Mouse (Mus musculus) adrenal gland, postnatal 4 days (tissue): ENCODE results near the gene Rpap1. TPM values are rescaled to one million over a fixed set of nuclear protein-coding genes. Genes with fewer than 3 reads are reported as not detected.

Source experiments
- DNase-seq, 2 experiments: peaks; one replicate each; pipeline ENCODE4 v3.0.0; 2021 to 2022; ENCODE audit warnings: low spot score in 2 of 2, mixed read lengths in 2 of 2
- long read RNA-seq, 2 experiments: library from polyadenylated mRNA; stranded (forward); transcript quantifications; one replicate each; pipeline ENCODE4 v2.0.0; 2021
- total RNA-seq, 2 experiments: library from RNA; stranded (reverse); gene quantifications; 2 replicates each; pipeline ENCODE4 v1.2.3; 2021

The Rpap1 gene
- 10 to 100 TPM; 30.0 to 30.8 TPM for total RNA-seq
- long read RNA-seq, experiment 1, full-length matches to known transcripts, result 11 of 27 reads
- long read RNA-seq, experiment 1, partial matches to known transcripts, result 11 of 27 reads
- long read RNA-seq, experiment 1, other reads (novel, unspliced or antisense), result 5 of 27 reads
- long read RNA-seq, experiment 2, full-length matches to known transcripts, result 4 of 47 reads
- long read RNA-seq, experiment 2, partial matches to known transcripts, result 35 of 47 reads
- long read RNA-seq, experiment 2, other reads (novel, unspliced or antisense), result 8 of 47 reads

GRCm38 (mm10) chr2:119787206-119787883, at the start of gene Rpap1:
TSS of gene Rpap1 (minus strand) at chr2:119787537.
- peak; percentile 61 to 72 for DNase-seq

DNA sequence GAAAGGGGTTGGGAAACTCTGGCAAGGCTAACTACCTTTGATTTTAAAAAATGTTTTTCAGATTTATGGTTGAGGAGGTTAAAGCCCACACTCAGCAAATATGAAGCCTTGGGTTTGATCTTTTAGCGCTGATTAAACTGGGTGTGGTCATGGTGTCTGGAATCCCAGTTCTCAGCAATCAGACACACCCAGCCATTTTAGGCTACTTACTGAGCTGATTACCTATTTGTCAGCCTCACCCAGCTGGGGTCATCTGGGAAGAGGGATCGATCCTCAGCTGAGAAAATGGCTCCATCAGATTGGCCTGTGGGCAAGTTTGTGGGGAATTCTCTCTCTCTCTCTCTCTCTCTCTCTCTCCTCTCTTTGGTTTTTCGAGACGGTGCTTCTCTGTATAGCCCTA, 46.9 kb upstream of the Rpap1 start:
- no peak for DNase-seq

DNA sequence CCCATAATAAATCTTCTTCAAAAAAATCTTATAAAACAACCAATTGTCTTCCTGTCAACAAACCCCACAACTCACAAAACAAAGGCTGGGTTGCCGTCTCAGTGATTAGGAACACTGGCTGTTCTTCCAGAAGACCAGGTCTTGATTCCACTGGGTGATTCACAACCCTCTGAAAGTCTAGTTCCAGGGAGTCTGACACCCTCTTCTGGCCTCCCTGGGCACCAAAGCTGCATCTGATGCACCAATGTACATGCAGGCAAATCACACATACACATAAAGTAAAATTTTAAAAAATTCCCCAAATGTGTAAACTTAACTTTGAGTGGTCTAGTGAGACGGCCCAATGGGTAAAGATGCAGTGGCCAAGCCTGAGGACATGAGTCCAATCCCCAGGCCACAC, 43.2 kb upstream of the Rpap1 start:
- no peak for DNase-seq

DNA sequence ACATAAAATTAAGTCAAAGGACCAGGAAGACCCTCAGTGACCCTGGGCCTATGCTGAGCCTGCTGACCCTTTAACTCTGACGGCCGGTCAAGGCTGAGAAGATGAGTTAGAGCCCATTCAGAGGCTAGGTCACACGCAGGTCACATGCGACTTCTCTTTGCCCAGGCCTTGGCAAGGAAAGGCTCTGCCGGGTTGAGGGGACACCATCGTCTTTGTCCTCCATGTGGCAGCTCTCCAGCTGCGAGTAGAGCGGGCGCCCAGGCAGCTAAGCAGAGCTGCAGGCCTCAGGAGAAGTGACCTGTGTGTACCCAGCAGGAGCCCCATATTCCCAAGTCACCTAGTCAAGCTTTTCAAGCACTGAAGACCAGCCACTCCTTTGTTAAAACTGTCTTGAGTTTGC, 33.8 kb upstream of the Rpap1 start:
- DNase-seq, result no peak

DNA sequence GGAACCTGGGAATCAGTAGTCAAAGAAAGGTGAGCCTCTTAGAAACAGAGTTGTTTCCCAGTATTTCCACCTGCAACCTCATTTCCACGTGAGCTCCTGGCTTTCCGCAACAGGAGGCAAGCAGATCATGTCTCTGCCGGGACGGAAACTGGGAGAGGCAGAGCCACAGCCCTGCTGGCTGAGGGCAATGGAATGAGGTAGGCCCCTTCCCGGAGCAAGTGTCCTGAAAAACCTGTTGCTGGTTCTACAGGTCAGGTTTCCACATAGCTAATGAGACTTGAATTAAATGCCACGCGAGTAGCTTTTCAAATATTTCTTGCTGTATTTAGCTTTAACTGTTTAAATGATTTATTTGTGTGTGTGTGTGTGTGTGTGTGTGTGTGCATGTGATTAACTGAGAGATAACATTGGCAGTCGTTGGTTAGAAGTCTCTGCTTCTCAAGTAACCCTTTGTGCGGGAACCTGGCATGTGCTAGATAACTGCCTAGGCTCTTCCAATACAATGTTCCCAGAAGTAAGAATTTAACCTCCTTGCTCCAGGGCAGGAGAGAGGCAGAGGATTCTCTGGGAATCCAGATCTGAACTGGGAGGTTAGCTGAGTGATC, 31.4 kb upstream of the Rpap1 start:
- DNase-seq, result no peak

- no peak for DNase-seq
Observed at GRCm38 (mm10) chr2:119817047-119817446, 29.7 kb upstream of the Rpap1 start.

GRCm38 (mm10) chr2:119816611-119817010, 29.3 kb upstream of the Rpap1 start:
- DNase-seq, result no peak

- no peak for DNase-seq
Observed at GRCm38 (mm10) chr2:119814376-119814933, 27.1 kb upstream of the Rpap1 start.

DNA sequence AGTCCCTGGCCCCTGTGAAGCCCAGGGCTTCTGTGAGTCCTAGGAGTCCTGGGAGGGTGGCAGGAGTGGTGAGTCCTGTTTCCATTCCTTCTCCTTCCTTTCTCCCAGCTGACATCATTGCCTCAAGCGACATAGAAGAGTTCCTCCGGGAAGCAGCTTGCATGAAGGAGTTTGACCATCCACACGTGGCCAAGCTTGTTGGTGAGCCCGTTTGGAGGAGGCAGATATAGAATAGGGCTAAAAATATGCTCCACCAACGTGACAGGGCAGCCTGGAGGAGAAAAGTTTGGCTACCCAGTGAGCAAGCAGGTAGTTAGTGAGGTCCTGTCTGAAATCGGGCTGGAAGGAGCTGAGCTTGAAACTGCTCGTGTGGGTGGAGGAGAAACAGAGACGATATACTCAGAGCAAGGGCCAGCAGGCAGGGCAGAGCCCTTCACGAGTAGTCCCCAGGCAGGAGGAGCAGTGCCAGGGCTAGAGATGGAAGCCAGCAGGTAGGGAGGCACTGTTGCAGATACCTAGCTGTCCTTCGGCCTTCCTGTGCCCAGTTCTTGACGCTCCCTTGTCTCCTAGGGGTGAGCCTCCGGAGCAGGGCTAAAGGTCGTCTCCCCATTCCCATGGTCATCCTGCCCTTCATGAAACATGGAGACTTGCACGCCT, 24.3 kb upstream of the Rpap1 start:
- DNase-seq, result no peak

GRCm38 (mm10) chr2:119810890-119811289, 23.6 kb upstream of the Rpap1 start:
- DNase-seq, result no peak

DNA sequence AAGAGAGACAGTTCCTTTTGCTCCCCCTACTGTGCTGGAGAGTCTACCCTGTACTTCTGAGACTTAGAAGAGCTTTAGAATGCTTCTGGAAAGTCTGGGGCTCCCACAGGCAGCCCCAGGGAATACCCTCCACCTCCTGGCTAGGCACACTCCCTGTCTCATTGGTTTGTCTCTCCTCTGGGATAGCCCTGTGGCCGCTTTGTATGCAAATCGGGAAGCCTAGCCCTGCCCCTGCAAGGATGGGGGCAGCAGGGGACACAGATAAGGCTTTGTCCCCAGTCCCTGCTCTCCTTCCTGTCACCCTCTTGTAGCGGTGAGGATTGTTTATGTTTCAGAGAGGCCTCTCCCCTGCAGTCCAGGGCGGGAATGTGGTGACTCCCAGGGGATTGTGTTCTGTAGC, 21.5 kb upstream of the Rpap1 start:
- no peak for DNase-seq

DNA sequence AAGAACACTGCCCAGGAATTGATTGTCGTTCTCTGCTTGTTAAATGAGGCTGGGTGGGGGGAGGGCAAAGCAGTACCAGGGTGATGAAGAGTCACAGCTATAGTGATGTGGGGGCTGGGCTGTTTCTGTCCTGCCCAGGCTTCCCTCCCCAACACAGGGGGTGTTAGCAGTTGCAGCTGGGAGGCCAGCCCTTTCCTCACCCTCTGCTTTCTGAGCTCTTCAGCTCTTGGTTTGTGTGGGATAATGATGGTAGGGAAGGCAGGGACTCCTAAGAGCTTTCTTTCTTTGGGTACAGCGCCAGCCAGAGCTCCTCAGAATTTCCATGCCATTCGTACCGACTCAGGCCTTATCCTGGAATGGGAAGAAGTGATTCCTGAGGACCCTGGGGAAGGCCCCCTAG, 21.1 kb upstream of the Rpap1 start:
- no peak for DNase-seq

DNA sequence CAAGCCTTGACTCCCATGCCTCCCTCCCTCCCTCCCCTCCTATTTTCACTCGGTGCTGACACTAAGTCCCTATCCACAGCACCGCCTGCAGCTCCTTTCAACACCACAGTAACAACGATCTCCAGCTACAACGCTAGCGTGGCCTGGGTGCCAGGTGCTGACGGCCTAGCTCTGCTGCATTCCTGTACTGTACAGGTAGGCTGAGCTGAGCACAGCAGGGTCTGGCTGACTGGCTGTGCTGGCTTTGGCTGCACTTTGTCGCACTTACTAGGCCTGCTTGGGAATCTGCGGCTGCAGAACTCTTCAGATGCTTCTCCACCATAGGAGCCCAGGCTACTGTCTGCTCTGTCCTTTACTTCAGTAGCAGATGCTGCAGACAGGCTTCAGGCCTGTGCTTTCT, 18.2 kb upstream of the Rpap1 start:
- DNase-seq, result no peak

DNA sequence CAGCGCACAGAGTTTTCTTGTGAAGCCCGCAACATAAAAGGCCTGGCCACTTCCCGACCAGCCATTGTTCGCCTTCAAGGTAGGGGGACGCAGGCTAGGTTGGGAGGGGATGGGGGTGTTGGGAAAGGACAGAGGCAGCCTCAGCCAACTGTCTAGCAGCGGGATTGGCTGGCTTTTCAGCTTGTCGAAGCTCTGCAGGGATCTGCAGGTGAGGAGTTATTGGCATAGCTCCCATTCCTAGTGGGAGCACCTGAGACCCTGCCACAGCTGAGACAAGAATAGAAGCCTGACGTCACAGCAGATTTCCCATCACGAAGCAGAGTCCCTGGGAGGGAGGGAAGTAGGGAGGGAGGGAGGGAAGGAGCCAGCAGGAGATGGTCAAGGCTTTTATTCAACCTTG, 17.4 kb upstream of the Rpap1 start:
- no peak for DNase-seq

- DNase-seq, result no peak
Observed at GRCm38 (mm10) chr2:119804275-119804628, 16.9 kb upstream of the Rpap1 start.

GRCm38 (mm10) chr2:119803618-119804274, 16.4 kb upstream of the Rpap1 start:
- DNase-seq, result no peak

- no peak for DNase-seq
Observed at GRCm38 (mm10) chr2:119802767-119803617, 15.7 kb upstream of the Rpap1 start.

- no peak for DNase-seq
Observed at GRCm38 (mm10) chr2:119800876-119801846, 13.8 kb upstream of the Rpap1 start.

DNA sequence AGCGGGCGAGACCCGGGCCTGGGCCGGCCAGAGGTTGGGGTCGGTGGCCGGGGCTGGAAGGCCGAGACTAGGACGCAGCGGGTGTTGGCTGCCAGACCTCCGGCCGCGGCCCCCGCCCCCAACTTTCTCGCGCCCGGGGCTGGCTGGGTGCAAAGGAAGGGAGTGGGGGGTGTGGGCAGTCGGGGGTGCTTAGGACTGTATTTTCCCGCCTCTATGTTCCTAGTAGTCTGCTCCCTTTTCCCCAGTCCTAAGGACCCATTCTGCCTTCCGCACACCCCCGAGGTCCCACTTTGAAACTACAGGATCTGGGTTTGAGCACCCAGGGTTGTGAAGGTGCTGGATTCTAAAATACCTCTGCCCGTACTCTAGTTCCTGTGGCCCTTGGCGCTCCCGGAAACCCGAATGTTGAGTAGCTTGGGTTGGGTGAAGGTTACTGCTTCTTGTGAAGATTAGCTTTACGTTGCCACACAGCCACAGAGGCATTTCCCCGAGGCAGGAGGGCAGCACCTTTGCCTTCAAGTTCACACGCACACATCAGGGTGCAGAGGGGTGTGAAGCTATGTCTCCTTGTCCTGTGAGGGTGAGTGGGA, 12.7 kb upstream of the Rpap1 start:
- no peak for DNase-seq
